Mouse (Mus musculus): ENCODE results near the gene Prim1. TPM values are rescaled to one million over a fixed set of nuclear protein-coding genes. Genes with fewer than 3 reads are reported as not detected.

The Prim1 gene
- polyA plus RNA-seq, 1 experiment: 78.2 TPM

DNA sequence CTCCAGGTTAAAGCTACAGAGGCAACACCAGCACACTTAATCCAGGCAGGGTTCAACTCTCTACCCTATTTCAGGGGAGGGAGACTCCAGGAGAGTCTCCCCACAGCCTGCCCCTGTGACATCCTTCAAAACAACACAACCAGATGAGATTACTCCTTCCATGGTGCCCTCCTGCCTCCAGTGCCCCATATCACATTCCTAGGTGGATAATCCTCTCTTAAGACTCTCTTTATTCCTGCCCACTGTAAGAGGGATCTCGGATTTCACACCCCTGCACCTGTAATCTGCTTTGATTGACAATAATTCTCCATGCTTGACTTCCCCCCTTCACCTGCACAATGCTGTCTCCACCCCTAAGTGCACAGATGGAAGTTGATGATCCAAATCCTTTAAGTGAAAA is 39.5 kb upstream of the Prim1 start:
- Histone ChIP-seq H3K27me3 (ENCODE audit: control insufficient read depth, insufficient read depth, low read length, poor library complexity, severe bottlenecking) (no peaks in the 10 kb centered on the region), H3K4me3 (ENCODE audit: low read depth, low read length) (no peak overlapping the region), H3K9ac (ENCODE audit: low read depth, poor library complexity, severe bottlenecking) (no peak overlapping the region), H3K36me3 (ENCODE audit: control insufficient read depth, insufficient read depth, low read length, poor library complexity, severe bottlenecking) (no peaks in the 10 kb centered on the region), H3K9me3 (replicated peaks; ENCODE audit: control insufficient read depth, insufficient read depth, low read length, poor library complexity, severe bottlenecking) (no peaks in the 10 kb centered on the region), H3K4me1 (ENCODE audit: control insufficient read depth, insufficient read depth, low read length) (no peaks in the 10 kb centered on the region), H3K27ac (ENCODE audit: insufficient read depth, low read length) (no peak overlapping the region)
- TF ChIP-seq EP300 (IDR thresholded peaks at IDR 0.05; ENCODE audit: insufficient read depth, low read depth, low read length) (no peak), POLR2A (IDR thresholded peaks at IDR 0.05; ENCODE audit: insufficient read depth, low read length) (no peak)

DNA sequence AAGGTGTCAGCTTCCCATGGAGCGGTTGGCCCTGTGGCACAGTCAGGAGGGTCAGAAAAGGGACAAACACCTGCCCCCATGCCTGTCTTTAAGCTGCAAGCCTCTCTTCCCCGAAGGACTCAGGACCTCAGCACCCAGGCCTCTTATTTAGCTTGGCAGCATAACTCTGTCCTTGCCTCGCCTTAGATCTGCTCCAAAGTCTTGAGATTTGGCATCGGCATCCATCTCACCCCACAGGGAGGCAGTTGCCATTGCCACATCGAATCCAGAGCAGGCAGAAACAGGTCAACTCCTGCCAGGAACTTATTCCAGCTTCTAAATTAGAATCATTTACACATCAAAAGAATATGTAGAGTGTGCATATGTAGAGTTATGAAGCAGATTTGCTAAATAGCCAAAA is 30.3 kb upstream of the Prim1 start:
- Histone ChIP-seq H3K9me3 (replicated peaks; ENCODE audit: control insufficient read depth, insufficient read depth, low read length, poor library complexity, severe bottlenecking) (no peaks in the 10 kb centered on the region), H3K4me1 (ENCODE audit: control insufficient read depth, insufficient read depth, low read length) (no peaks in the 10 kb centered on the region), H3K27ac (ENCODE audit: insufficient read depth, low read length) (no peak overlapping the region), H3K9ac (ENCODE audit: low read depth, poor library complexity, severe bottlenecking) (no peak overlapping the region), H3K4me3 (ENCODE audit: low read depth, low read length) (no peak overlapping the region), H3K27me3 (ENCODE audit: control insufficient read depth, insufficient read depth, low read length, poor library complexity, severe bottlenecking) (no peaks in the 10 kb centered on the region; the same call in 1 of the 2 replicates), H3K36me3 (ENCODE audit: control insufficient read depth, insufficient read depth, low read length, poor library complexity, severe bottlenecking) (no peaks in the 10 kb centered on the region)
- TF ChIP-seq EP300 (IDR thresholded peaks at IDR 0.05; ENCODE audit: insufficient read depth, low read depth, low read length): no peak
- TF ChIP-seq CTCF (IDR thresholded peaks at IDR 0.05; ENCODE audit: low read depth, low read length): no peak
- TF ChIP-seq POLR2A (IDR thresholded peaks at IDR 0.05; ENCODE audit: insufficient read depth, low read length): no peak

DNA sequence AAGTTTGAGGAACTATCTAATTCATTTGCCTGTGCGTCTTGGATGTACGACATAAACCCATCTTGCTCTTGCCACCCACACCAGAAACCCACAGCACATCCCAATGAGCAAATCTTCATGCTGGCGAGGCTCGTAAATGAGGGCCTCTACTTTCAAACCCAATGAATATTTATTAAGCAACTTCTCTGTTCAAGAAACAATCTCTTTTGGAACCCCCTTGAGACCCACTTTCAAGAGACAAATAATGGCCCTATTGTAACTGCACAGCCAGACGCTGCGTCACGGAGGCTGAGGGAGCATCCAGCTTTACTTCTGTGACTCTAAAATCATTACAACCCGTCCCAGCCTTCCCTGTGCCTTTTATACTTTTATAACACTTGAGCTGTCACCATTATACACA is 29.4 kb upstream of the Prim1 start:
- Histone ChIP-seq H3K4me3 (ENCODE audit: low read depth, low read length) (no peak overlapping the region), H3K27ac (ENCODE audit: insufficient read depth, low read length) (no peak overlapping the region), H3K36me3 (ENCODE audit: control insufficient read depth, insufficient read depth, low read length, poor library complexity, severe bottlenecking) (no peaks in the 10 kb centered on the region), H3K4me1 (ENCODE audit: control insufficient read depth, insufficient read depth, low read length) (no peaks in the 10 kb centered on the region), H3K9ac (ENCODE audit: low read depth, poor library complexity, severe bottlenecking) (no peak overlapping the region), H3K9me3 (replicated peaks; ENCODE audit: control insufficient read depth, insufficient read depth, low read length, poor library complexity, severe bottlenecking) (no peaks in the 10 kb centered on the region), H3K27me3 (ENCODE audit: control insufficient read depth, insufficient read depth, low read length, poor library complexity, severe bottlenecking) (no peaks in the 10 kb centered on the region; the same call in 1 of the 2 replicates)
- no peak for TF ChIP-seq CTCF (IDR thresholded peaks at IDR 0.05; ENCODE audit: low read depth, low read length)

DNA sequence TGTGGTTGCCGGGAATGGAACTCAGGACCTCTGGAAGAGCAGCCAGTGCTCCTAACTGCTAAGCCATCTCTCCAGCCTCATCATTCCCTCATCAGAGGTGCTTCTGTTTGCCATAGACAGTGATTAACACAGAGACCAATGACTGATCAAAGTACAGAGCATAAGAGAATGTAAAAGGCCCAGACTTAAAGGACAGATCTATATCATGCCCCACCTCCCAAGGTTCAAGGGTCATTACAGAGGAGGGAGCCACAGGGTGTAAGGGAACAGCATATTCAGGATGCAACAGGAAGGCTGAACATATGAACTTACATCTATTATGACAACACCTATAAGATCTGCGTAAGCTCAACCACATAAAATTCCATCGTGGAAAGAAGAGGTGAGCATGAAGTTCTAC is 18.3 kb upstream of the Prim1 start:
- Histone ChIP-seq H3K27ac (ENCODE audit: insufficient read depth, low read length) (no peak overlapping the region), H3K9me3 (replicated peaks; ENCODE audit: control insufficient read depth, insufficient read depth, low read length, poor library complexity, severe bottlenecking) (no peaks in the 10 kb centered on the region)
- no peak for TF ChIP-seq EP300 (IDR thresholded peaks at IDR 0.05; ENCODE audit: insufficient read depth, low read depth, low read length)
- no peak for TF ChIP-seq CTCF (IDR thresholded peaks at IDR 0.05; ENCODE audit: low read depth, low read length)
- no peak for TF ChIP-seq POLR2A (IDR thresholded peaks at IDR 0.05; ENCODE audit: insufficient read depth, low read length)

DNA sequence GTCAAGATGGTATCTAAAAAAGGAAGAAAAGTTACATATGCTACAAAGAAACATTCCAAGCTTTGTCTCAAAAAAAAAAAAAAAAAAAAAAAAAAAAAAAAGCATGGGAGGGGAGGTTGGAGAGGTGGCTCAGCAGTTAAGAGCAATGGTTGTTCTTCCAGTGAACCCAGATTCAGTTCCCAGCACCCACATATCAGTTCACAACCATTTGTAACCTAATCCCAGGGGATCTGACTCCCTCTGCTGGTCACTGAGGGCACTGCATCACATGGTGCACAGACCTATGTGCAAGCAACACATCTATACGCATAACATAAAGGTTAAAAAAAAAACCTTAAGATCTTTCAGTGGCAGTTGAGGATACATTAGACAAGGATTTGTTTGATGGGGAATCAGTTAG is 16.7 kb upstream of the Prim1 start:
- no peak overlapping the region for H3K9ac ChIP-seq (ENCODE audit: low read depth, poor library complexity, severe bottlenecking)
- no peak for TF ChIP-seq EP300 (IDR thresholded peaks at IDR 0.05; ENCODE audit: insufficient read depth, low read depth, low read length)
- peak; percentile 55 for TF ChIP-seq CTCF (IDR thresholded peaks at IDR 0.05; ENCODE audit: low read depth, low read length)
- no peak for TF ChIP-seq POLR2A (IDR thresholded peaks at IDR 0.05; ENCODE audit: insufficient read depth, low read length)
- no peak overlapping the region for H3K4me3 ChIP-seq (ENCODE audit: low read depth, low read length)
- H3K36me3 ChIP-seq (ENCODE audit: control insufficient read depth, insufficient read depth, low read length, poor library complexity, severe bottlenecking): no peaks in the 10 kb centered on the region
- no peaks in the 10 kb centered on the region for H3K27me3 ChIP-seq (ENCODE audit: control insufficient read depth, insufficient read depth, low read length, poor library complexity, severe bottlenecking)
- no peak overlapping the region for H3K27ac ChIP-seq (ENCODE audit: insufficient read depth, low read length)
- no peaks in the 10 kb centered on the region for H3K4me1 ChIP-seq (ENCODE audit: control insufficient read depth, insufficient read depth, low read length)
- H3K9me3 ChIP-seq (replicated peaks; ENCODE audit: control insufficient read depth, insufficient read depth, low read length, poor library complexity, severe bottlenecking): no peaks in the 10 kb centered on the region

More for the DNA sequence above, 18.3 kb upstream of the Prim1 start:
- Histone ChIP-seq H3K4me1 (ENCODE audit: control insufficient read depth, insufficient read depth, low read length) (no peaks in the 10 kb centered on the region), H3K9ac (ENCODE audit: low read depth, poor library complexity, severe bottlenecking) (no peak overlapping the region), H3K36me3 (ENCODE audit: control insufficient read depth, insufficient read depth, low read length, poor library complexity, severe bottlenecking) (no peaks in the 10 kb centered on the region), H3K4me3 (ENCODE audit: low read depth, low read length) (no peak overlapping the region), H3K27me3 (ENCODE audit: control insufficient read depth, insufficient read depth, low read length, poor library complexity, severe bottlenecking) (no peaks in the 10 kb centered on the region)

DNA sequence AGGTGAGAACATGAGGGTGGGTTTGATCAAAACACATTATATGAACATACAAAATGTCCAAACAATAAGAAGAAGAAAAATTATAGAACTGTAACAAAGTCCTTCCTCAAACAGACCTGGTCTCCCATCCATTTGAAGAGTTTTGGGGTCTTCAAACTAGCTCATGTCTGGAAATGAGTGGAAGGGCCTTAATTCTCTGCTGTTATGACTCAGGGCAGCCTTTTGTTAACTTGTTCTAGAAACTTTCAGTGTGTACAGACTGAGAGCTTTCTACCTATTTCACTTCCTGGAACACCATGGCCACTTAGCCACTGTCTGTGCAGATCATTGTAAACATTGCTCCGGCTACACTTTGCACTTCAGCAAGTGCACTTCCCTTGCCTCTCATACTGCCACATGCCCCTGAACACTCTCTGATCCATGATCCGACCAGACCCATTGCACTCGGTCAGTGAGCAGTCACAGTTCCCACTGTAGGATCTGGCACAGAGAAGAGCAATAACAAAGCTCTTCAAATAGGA is 11.6 kb upstream of the Prim1 start:
- H3K4me1 ChIP-seq (ENCODE audit: control insufficient read depth, insufficient read depth, low read length): no peaks in the 10 kb centered on the region
- no peak for TF ChIP-seq CTCF (IDR thresholded peaks at IDR 0.05; ENCODE audit: low read depth, low read length)
- TF ChIP-seq POLR2A (IDR thresholded peaks at IDR 0.05; ENCODE audit: insufficient read depth, low read length): no peak
- no peak for TF ChIP-seq EP300 (IDR thresholded peaks at IDR 0.05; ENCODE audit: insufficient read depth, low read depth, low read length)

More for the DNA sequence above, 11.6 kb upstream of the Prim1 start:
- no peak overlapping the region for H3K27ac ChIP-seq (ENCODE audit: insufficient read depth, low read length)
- H3K9me3 ChIP-seq (replicated peaks; ENCODE audit: control insufficient read depth, insufficient read depth, low read length, poor library complexity, severe bottlenecking): no peaks in the 10 kb centered on the region
- H3K36me3 ChIP-seq (ENCODE audit: control insufficient read depth, insufficient read depth, low read length, poor library complexity, severe bottlenecking): no peaks in the 10 kb centered on the region
- H3K27me3 ChIP-seq (ENCODE audit: control insufficient read depth, insufficient read depth, low read length, poor library complexity, severe bottlenecking): no peaks in the 10 kb centered on the region
- no peak overlapping the region for H3K9ac ChIP-seq (ENCODE audit: low read depth, poor library complexity, severe bottlenecking)
- no peak overlapping the region for H3K4me3 ChIP-seq (ENCODE audit: low read depth, low read length)
